Mouse (Mus musculus) olfactory bulb, adult 2 months (tissue): ENCODE measurements around the gene Shroom3.

ENCODE experiments used
- CTCF ChIP-seq: fragments of 200-500 bp; IDR thresholded peaks from 2 replicates; pipeline ENCODE4 v1.5.1; 2012; ENCODE audit warnings: low read depth, mild to moderate bottlenecking, low read length, moderate library complexity; ENCODE audit not compliant: insufficient read depth
- POLR2A ChIP-seq: fragments of 200-500 bp; IDR thresholded peaks from 2 replicates; pipeline ENCODE4 v1.6.1; 2012; ENCODE audit warnings: mild to moderate bottlenecking, low read depth, low read length, moderate library complexity; ENCODE audit not compliant: insufficient read depth

DNA sequence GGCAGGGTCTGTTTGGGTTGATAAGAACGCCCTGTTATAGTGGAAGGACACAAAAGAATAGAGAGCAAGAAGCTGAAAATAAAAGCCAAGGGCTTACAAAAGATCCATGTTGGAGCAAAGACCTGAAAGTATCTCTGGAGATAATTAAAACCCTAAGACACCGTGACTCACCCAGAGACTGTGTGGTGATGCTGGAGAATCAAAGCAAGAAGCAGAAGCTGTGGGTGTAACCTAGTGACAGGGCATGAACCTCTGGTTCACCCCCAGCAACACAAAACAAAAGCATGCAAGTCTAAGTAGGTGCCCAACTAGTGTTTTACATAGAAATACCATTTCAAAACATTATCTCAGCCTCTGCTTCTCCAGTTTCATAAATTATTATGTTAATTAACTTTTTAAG is 91.2 kb downstream of the Shroom3 start:
- TF ChIP-seq CTCF (no peak), POLR2A (no peak)
